Mouse (Mus musculus): ENCODE data around the gene Lamc2. TPM values are rescaled to one million over a fixed set of nuclear protein-coding genes. Genes with fewer than 3 reads are reported as not detected.

Gene Lamc2
- total RNA-seq (2022): 1 to 10 TPM in 1 of 4 experiments, under 1 TPM in 3; 0.37 to 1.4 (median 0.79) TPM

- no peak for DNase-seq
Observed at GRCm38 (mm10) chr1:153185828-153186803, at the start of gene Lamc2. Gene Lamc2, minus strand, starts transcription at chr1:153186447.

GRCm38 (mm10) chr1:153235576-153235975 lies 49.3 kb upstream of the Lamc2 start:
- no peak for DNase-seq

- DNase-seq: no peak
Observed at GRCm38 (mm10) chr1:153231681-153232080, 45.4 kb upstream of the Lamc2 start.

- no peak for DNase-seq
Observed at GRCm38 (mm10) chr1:153227916-153228315, 41.7 kb upstream of the Lamc2 start.

DNA sequence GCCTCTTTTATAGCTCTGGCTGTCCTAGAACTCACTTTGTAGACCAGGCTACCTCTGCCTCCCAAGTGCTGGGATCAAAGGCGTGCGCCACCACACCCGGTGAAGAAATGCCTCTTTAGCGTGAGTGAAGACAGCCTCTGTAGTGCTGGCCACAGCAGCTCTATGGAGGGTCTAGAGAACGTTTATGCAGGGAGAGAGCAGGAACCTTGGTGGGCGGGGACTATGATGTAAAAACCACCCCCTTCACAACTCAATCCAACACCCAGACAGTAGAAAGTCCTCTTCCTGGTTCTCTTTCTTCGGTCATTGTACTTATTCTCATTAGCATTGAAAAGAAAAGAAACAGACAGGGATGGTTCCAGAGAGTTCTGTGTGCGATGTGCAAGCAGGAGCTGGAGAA lies 40.8 kb upstream of the Lamc2 start:
- no peak for DNase-seq

DNA sequence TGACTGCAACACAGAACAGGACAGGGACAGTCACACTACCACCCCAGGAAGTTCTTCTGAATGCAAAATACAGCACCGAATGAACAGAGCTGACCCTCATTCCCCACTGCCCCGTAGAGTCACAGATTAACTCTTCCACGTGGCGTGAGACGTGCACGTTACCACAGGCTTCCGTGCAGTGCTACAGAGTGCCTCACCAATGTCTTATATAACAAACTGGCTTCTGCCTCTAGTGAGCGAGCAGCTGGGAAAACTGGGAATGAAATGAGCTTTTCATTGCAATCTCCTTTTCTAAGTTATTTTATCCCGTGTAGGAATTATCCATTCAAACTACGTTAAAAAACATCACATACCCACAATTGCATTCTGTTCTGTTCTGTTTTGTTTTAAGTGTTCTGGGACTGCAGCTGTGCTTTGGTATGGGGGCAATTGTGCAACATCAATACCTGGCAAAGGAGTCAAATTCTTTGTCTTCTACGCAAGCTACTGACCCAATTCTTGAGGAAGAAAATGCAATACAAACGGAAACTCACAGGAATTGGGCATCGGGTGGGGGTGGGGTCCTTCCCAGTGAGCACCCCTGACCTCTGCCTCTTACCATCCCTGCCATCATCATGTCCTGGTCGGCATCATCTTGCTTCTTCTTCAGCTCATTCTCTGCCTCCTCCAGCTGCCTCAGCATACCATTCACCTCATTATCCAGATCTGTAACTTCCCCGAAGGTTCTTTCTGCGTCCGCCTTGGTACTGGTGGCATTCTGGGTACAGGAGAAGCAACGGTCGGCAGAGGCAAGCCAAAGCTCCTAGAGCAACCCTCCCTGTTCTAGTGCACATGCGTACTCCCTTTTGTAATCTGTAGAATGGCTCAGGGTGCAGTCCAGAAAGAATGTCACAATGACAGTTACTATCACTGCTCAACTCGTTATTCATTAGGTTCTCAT lies 39.8 kb upstream of the Lamc2 start:
- no peak for DNase-seq

DNA sequence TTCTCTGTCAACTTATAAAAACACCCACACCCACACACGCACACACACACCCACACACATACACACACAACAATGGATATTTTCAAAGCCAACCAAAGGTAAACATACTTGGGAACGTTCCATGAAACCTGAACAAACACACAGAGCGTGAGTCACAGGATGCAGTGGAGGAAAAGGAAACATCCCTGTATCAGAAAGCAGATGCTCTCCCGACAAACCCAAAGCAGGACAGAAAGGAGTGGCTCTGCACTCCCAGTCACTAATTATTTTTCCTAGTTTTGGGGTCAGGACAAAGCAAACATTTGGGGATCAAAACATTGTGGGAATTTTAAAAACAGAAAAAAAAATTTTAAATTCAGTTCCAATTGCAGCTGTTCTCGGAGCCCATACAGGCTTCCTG lies 38.1 kb upstream of the Lamc2 start:
- DNase-seq: no peak

- DNase-seq: no peak
Observed at GRCm38 (mm10) chr1:153219376-153219775, 33.1 kb upstream of the Lamc2 start.

DNA sequence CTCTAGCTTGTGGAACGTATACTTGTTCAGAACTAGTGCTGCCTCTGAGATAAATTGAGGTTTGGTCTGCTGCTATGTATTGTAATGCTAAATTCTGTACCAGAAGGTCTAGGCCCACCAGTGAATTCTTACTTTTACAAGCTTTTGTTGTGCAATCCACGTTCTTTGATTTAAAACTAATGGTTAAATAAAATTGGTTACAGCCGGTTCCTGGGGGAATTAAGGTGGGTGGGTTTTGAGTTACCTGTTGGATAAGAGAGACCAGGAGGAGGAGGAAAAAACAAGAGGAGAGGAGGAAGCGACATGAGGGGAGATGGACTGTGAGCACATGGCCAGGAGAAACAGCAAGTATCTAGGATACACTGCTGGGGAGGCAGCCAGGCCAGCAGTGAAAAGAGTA lies 30.3 kb upstream of the Lamc2 start:
- DNase-seq: no peak

DNA sequence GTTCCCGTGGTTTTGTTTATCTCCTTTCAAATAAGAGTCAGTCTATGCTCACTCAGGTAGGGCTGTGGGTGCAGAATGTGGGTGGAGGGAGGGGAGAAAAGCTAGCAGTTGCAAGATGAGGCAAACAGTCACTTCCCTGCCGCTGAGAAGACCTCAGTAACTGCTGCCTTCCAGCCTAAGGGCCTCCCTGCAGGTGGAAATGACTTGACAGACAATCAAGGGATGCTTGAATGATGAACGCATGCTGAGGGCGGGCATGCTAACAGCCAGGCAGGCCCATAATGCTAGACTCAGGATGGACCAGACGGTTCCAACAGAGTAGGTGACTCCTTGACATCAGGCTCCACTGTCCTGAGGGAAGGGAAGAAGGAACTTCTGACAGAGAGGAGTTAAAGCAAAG lies 29.4 kb upstream of the Lamc2 start:
- no peak for DNase-seq

DNA sequence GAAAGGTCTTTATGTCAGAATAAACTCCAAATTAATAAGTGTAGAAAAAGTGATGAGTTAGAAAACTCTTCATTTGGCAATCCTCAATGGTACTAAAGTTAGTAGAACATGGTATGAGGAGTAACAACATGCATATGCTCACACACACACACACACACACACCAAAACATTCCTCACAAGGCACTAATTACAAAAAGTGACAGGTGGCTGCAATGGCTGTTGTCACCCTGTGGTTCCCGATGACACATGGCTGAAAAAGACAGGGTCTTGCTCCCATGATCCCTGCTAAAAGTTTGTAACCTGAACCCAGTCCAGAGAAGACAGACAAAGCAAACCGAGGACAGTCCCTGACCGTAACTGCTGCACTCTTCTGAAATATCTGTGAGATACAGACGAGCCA lies 24.7 kb upstream of the Lamc2 start:
- DNase-seq: no peak

DNA sequence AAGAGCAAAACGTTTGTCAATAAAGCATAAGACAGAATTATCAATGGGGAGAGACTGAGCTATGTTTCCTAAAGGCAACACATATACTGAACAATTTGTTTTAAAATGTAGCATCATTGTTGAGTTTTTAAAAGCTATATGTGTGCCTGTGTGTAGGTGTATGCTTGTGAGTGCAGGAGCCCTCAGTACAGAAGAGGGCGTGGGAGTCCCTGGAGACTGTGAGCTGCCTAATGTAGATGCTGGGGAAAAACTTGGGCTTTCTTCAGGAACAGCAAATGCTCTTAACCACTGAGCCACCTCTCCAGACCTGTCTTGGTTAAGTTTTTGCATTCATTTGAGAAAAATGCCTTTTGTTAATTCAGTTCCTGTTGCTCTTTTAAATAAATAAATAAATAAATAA lies 24.0 kb upstream of the Lamc2 start:
- no peak for DNase-seq

- DNase-seq: no peak
Observed at GRCm38 (mm10) chr1:153202195-153202594, 15.9 kb upstream of the Lamc2 start.

DNA sequence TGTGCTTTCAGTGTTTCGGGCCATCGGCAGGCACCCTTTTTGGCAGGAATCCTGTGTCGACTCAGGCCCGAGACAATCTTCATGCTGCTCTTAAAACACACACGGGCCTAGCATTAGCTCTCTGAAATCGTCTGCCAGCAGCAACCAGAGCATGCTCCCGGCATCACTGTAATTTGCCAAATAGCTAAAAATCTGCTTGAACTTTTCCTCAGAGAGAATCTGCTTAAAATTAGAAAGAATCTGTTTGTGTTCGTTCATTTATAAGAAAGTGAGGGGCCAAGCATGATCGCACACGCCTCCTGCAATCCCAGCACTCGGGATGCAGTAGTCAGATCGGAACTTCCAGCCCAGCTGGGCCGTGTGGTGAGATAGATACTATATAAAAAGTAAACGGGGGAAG lies 15.2 kb upstream of the Lamc2 start:
- no peak for DNase-seq

- no peak for DNase-seq
Observed at GRCm38 (mm10) chr1:153197316-153197850, 11.1 kb upstream of the Lamc2 start.

DNA sequence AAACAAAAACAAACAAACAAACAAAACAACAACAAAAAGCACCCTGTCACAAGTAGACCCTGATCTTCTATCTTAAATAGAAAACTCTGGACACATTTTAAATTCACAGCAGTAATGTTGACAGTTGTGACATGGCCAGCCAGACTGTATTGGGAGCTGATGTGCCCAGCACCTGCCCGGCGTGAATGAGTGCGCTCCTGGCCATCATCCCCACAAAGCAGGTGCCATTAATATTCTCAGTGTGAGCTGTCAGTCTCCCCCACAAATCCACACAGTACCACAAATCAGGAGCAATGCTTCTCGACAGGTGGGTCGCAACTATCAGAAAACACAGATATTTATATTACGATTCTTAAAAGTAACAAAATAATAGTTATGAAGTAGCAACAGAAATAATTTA lies 6.7 kb upstream of the Lamc2 start:
- no peak for DNase-seq

GRCm38 (mm10) chr1:153192379-153192778 lies 6.1 kb upstream of the Lamc2 start:
- no peak for DNase-seq

DNA sequence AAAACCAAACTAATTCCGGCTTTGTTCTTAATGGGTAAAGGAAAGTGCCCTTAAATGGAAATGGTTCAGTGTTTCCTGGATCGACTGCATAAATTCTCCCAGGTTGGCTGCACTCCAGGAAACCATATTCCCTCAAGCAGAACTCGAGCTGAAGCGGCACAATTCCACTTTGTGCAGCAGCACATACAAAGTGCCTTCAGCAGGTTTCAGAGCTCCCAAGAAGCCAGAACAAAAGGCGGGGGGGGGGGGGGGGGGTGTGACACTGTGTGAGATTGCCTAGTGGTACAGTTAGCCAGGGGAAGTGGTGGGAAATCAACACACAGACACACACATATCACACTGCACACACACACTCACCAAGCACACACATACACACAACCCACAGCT lies 5.7 kb upstream of the Lamc2 start:
- no peak for DNase-seq

DNA sequence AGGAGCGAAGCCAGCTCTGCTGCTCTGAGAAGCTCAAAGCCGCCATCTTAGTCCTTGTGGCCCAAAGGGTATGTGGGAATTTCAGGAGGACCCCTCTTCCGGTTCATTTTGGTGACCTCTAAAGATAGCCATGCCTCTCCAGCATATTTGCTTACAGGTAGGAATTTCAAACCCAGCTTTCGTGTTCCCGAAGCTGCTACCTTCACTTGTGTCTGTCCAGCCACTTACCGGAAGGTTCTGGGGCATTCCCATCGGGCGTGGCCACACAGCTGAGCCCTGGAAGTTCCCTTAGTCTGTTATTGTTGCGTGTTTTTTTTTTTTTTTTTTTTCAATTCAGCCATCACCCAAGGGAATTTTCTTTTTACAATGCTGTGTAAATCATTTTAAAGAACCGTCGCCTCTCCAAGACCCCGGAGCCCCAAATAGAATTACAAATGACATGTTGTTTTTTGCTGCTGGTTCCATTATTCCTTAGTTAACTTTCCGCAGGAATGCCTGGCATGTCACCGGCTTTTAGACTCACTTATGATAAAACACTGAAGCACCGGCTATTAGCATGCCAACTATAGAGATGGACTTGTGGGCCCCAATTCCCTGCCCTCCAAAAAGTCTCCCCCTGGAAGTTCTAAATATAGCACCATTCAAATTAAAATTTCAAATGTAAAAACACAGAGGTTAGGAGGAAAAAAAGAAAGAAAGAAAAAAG lies 5.1 kb upstream of the Lamc2 start:
- no peak for DNase-seq

GRCm38 (mm10) chr1:153188081-153188480 lies 1.8 kb upstream of the Lamc2 start:
- DNase-seq: no peak

DNA sequence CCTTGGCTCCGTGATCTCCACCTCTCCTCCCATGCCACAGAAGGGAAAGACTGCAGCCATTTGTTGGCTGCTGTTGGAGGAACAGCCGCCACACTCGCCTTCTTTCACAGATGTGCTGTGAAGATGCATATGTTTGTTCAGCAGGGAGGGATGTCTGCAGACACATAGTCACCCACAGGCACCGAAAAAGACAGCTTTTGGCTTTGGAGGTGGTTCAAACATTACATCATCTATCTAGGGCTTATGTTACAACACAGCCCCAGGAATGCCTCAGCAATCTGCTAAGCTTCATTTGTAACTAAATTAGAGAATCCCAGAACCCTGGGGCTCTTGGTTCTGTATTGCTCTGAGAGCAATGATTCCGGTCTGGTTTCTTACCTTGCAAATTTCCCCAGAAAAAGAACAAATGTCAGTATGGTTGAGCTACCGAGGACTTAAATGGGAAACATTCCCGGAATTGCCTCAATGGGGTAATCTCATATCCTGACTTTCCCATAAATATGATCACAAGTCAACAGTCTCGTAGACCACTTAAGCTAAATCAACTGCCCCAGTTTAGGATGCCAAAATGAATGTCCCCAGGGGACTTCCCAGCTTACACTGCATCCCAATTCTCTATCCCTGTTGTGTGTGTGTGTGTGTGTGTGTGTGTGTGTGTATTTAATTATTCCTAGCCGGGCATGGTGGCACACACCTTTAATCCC lies 5.5 kb downstream of the Lamc2 start:
- DNase-seq: no peak

- no peak for DNase-seq
Observed at GRCm38 (mm10) chr1:153180160-153180559, 6.1 kb downstream of the Lamc2 start.

Measured in adrenal gland, adult 8-10 months (tissue).